Mouse (Mus musculus) testis, adult 2 months (tissue): ENCODE data around the gene Rab11fip2. TPM values are rescaled to one million over a fixed set of nuclear protein-coding genes. Genes with fewer than 3 reads are reported as not detected.

Experiments used
- H3K27ac ChIP-seq: fragments of 200-500 bp; 2 replicates; pipeline ENCODE4 v1.5.1; 2012; ENCODE audit warnings: low read depth, low read length; ENCODE audit not compliant: control insufficient read depth, insufficient read depth
- H3K27me3 ChIP-seq: fragments of 200-500 bp; 2 replicates; pipeline ENCODE4 v1.6.1; 2012; ENCODE audit warnings: mild to moderate bottlenecking, low read length, moderate library complexity; ENCODE audit not compliant: control insufficient read depth, insufficient read depth
- H3K36me3 ChIP-seq: fragments of 200-500 bp; 2 replicates; pipeline ENCODE4 v1.6.1; 2012; ENCODE audit warnings: mild to moderate bottlenecking, low read length; ENCODE audit not compliant: control insufficient read depth, insufficient read depth
- H3K4me1 ChIP-seq: fragments of 200-500 bp; 2 replicates; pipeline ENCODE4 v1.6.1; 2012; ENCODE audit warnings: low read length; ENCODE audit not compliant: control insufficient read depth, insufficient read depth
- H3K4me3 ChIP-seq: fragments of 200-500 bp; 2 replicates; pipeline ENCODE4 v1.5.1; 2012; ENCODE audit warnings: low read depth, mild to moderate bottlenecking, low read length, moderate library complexity, mixed read lengths; ENCODE audit not compliant: control insufficient read depth
- CTCF ChIP-seq: fragments of 200-500 bp; IDR thresholded peaks from 2 replicates; pipeline ENCODE4 v1.5.1; 2012; ENCODE audit warnings: low read depth, mild to moderate bottlenecking, inconsistent platforms, low read length, moderate library complexity; ENCODE audit not compliant: control insufficient read depth, insufficient read depth, insufficient replicate concordance
- POLR2A ChIP-seq: fragments of 200-500 bp; IDR thresholded peaks from 2 replicates; pipeline ENCODE4 v1.6.1; 2012; ENCODE audit warnings: low read depth, mild to moderate bottlenecking, inconsistent platforms, low read length, moderate library complexity; ENCODE audit not compliant: control insufficient read depth
- polyA plus RNA-seq: library from polyadenylated mRNA; depleted of rRNA; stranded (reverse); fragments of >200 nt; gene quantifications from 2 replicates; pipeline ENCODE4 v1.2.3, GENCODE M21; 2012; rRNA removed

Gene Rab11fip2
- polyA plus RNA-seq = 15.3 and 15.9 TPM in 2 replicates

GRCm38 (mm10) chr19:59943322-59943871, at the start of gene Rab11fip2:
Rab11fip2 (minus strand) TSS chr19:59943654.
- peak within 1 kb of the TSS; percentile 95 for H3K4me3 ChIP-seq
- no peak for TF ChIP-seq CTCF
- peak; percentile 63 for TF ChIP-seq POLR2A
- no peaks in the 10 kb centered on the region for H3K36me3 ChIP-seq
- peaks cover 6% of the 10 kb centered on the region for H3K4me1 ChIP-seq
- H3K27me3 ChIP-seq = no peaks in the 10 kb centered on the region
- H3K27ac ChIP-seq = peak within 1 kb of the TSS; percentile 99

DNA sequence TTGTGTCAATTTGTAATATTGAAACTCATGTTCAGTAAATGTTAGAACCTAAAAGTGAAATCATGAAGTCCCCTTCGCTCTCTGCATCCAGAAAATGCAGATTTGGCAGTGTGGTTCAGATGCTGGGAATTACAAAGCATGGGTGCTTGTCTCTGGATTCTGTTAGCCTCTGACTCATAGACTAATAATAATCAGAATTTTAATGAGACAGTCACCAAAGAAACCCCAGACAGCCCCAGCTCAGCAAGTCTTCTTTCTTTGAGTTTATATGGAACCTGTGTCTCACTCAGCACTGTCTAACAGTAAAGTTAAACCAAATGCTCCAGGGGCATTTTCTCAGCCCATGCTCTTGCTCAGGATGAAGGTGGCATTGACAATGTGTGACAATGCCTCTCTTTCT, 38.1 kb upstream of the Rab11fip2 start:
- H3K4me1 ChIP-seq = no peaks in the 10 kb centered on the region
- TF ChIP-seq POLR2A (no peak), CTCF (no peak)
- H3K27ac ChIP-seq = no peak overlapping the region
- no peaks in the 10 kb centered on the region for H3K36me3 ChIP-seq
- H3K4me3 ChIP-seq = no peak overlapping the region
- H3K27me3 ChIP-seq = no peaks in the 10 kb centered on the region

GRCm38 (mm10) chr19:59954936-59955335, 11.5 kb upstream of the Rab11fip2 start:
- Histone ChIP-seq H3K27ac (no peak overlapping the region), H3K36me3 (no peaks in the 10 kb centered on the region), H3K4me3 (no peak overlapping the region)

GRCm38 (mm10) chr19:59949731-59950130, 6.3 kb upstream of the Rab11fip2 start:
- no peak overlapping the region for H3K4me3 ChIP-seq
- TF ChIP-seq POLR2A (no peak), CTCF (no peak)
- no peaks in the 10 kb centered on the region for H3K4me1 ChIP-seq
- H3K27ac ChIP-seq = no peak overlapping the region
- no peaks in the 10 kb centered on the region for H3K27me3 ChIP-seq
- H3K36me3 ChIP-seq = no peaks in the 10 kb centered on the region

More at GRCm38 (mm10) chr19:59954936-59955335, 11.5 kb upstream of the Rab11fip2 start:
- Histone ChIP-seq H3K4me1 (no peaks in the 10 kb centered on the region), H3K27me3 (no peaks in the 10 kb centered on the region)
- TF ChIP-seq POLR2A = no peak
- no peak for TF ChIP-seq CTCF

- TF ChIP-seq CTCF = no peak
- peak; percentile 12; the same call in 1 of the 2 replicates for TF ChIP-seq POLR2A
- Histone ChIP-seq H3K36me3 (no peaks in the 10 kb centered on the region), H3K4me1 (peaks cover 6% of the 10 kb centered on the region), H3K27ac (peak overlapping the region; percentile 98), H3K4me3 (peak overlapping the region; percentile 95), H3K27me3 (no peaks in the 10 kb centered on the region)
Observed at GRCm38 (mm10) chr19:59942716-59943321, 635 bp downstream of the Rab11fip2 start.

DNA sequence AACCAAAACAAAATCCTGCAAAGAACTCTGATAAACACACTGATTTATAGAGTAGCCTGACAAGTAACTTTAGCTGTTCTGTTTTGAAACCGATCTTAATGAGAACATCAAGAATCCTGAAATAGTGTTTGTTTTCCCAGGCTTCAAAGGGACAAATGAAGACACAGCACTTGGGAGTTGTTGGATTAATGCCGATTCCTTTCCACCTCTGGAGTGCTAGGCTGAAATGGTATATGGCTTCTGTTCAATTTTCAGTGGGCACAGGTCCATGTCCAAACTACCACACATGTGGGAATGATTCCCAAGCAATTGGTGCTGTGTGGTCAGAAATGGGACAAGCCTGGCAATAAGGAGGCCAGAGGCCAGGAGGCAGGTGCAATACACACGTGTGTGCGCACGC, 3.7 kb downstream of the Rab11fip2 start:
- no peaks in the 10 kb centered on the region for H3K27me3 ChIP-seq
- H3K27ac ChIP-seq = no peak overlapping the region

DNA sequence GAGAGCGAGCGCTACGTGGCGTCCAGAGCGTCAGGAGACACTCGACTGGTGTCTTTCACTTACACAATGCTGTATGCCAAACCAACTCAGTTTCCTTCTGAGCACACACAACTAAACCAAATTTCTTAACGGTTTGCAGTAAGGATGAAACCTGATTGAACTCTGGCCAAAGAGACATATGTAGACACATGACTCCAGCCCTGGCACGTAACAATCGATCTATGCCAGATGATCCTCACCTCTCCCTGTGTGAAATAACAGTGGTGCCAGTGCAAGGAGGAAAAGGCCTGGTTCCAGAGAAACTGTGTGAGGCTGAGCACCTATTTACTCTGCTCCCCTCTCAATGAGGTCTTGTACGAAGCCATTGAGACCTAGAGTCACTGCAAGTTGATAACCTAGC, 11.4 kb downstream of the Rab11fip2 start:
- Histone ChIP-seq H3K4me1 (no peaks in the 10 kb centered on the region), H3K27me3 (no peaks in the 10 kb centered on the region), H3K36me3 (no peaks in the 10 kb centered on the region; the same call in 1 of the 2 replicates), H3K27ac (no peak overlapping the region), H3K4me3 (no peak overlapping the region)
- TF ChIP-seq CTCF (no peak), POLR2A (no peak)

More for the DNA sequence above, 3.7 kb downstream of the Rab11fip2 start:
- Histone ChIP-seq H3K4me3 (no peak overlapping the region), H3K36me3 (no peaks in the 10 kb centered on the region; the same call in 1 of the 2 replicates), H3K4me1 (peaks cover 6% of the 10 kb centered on the region)
- TF ChIP-seq POLR2A (no peak), CTCF (no peak)

GRCm38 (mm10) chr19:59928672-59929071, 14.8 kb downstream of the Rab11fip2 start:
- H3K4me3 ChIP-seq = no peak overlapping the region
- no peaks in the 10 kb centered on the region for H3K36me3 ChIP-seq
- no peaks in the 10 kb centered on the region for H3K27me3 ChIP-seq
- TF ChIP-seq POLR2A = no peak
- TF ChIP-seq CTCF = no peak
- H3K4me1 ChIP-seq = no peaks in the 10 kb centered on the region
- H3K27ac ChIP-seq = no peak overlapping the region
